Mouse (Mus musculus): ENCODE results near the gene Gsk3a. TPM values are rescaled to one million over a fixed set of nuclear protein-coding genes. Genes with fewer than 3 reads are reported as not detected.

Gsk3a gene
- polyA plus RNA-seq (2015; fragmentation: Nextera tagmentation; extraction: Ambion mirVana): 16.0 and 16.3 TPM in 2 replicates

DNA sequence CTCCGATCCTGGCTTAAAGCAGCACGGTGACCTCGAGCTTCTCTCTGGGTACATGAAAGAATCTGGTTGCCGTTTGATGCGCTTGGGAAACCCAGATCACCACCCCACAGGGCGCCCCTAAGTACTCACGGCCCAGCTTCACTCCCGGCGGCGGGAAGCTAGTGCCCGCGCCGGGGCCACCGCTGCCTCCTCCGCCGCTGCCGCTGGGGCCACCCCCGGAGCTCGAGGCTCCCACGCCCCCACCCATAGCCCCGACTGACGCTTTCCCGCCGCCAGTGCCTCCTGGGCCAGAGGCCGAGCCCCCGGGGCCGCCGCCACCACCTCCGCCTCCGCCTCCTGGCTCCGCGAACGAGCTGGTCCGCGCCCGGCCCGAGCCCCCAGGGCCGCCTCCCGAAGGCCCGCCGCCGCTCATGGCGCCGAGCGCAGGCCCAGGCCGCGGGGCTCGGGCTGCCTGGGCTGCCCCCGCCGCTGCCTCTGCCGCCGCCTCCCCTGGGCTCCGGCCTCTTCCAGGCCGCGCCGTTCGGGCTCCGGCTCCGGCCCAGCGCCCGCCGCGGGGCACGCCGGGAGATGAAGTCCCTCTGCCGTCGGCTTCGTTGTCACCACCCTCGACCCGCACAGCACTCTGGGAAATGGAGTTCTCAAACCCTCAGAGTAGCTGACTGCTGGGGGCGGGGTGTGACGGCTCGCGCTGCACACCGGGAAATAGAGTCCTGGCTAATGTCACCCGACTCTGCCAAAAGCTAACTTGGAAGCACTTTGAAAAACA lies at the start of gene Gsk3a:
TSS of gene Gsk3a (minus strand) at position 603 of the 766 bp plus-strand sequence.
- H3K9me3 ChIP-seq (replicated peaks): no peaks in the 10 kb centered on the region
- ATAC-seq (ENCODE audit: low FRiP score): peak; percentile 88
- H3K36me3 ChIP-seq: peaks cover 24% of the 10 kb centered on the region
- peak within 1 kb of the TSS; percentile 80 for H3K4me2 ChIP-seq
- peak within 1 kb of the TSS; percentile 97 for H3K9ac ChIP-seq (replicated peaks)
- no peaks in the 10 kb centered on the region for H3K27me3 ChIP-seq (replicated peaks)
- peak within 1 kb of the TSS; percentile 88 for H3K27ac ChIP-seq (replicated peaks)
- WGBS: under 1% methylated on average over 53 of the region's 76 CpGs
- peak within 1 kb of the TSS; percentile 86 for H3K4me3 ChIP-seq (replicated peaks)
- H3K4me1 ChIP-seq: peaks cover 51% of the 10 kb centered on the region

DNA sequence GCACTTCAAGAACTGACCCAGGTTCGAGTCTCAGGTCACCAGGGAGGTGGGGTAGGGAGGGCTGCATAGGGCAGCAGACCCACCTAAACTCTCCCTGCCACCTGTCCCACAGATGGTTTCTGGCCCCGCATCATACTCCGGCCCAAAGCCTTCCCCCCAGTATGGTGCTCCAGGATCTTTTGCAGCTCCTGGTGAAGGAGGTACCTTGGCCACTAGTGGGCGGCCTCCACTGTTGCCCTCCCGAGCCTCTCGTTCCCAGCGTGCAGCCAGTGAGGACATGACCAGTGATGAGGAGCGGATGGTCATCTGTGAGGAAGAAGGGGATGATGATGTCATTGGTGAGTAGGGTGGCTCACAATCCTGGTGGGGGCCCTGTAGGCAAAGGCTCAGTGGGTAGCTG lies 49.3 kb upstream of the Gsk3a start:
- Histone ChIP-seq H3K9me3 (replicated peaks) (no peaks in the 10 kb centered on the region), H3K4me3 (replicated peaks) (no peak overlapping the region), H3K9ac (replicated peaks) (no peak overlapping the region), H3K27ac (replicated peaks) (no peak overlapping the region), H3K36me3 (peaks cover 74% of the 10 kb centered on the region), H3K4me2 (no peak overlapping the region), H3K4me1 (peaks cover 32% of the 10 kb centered on the region), H3K27me3 (replicated peaks) (no peaks in the 10 kb centered on the region)
- 83% methylated on average over 8 of the region's 8 CpGs for WGBS
- ATAC-seq (ENCODE audit: low FRiP score): no peak

DNA sequence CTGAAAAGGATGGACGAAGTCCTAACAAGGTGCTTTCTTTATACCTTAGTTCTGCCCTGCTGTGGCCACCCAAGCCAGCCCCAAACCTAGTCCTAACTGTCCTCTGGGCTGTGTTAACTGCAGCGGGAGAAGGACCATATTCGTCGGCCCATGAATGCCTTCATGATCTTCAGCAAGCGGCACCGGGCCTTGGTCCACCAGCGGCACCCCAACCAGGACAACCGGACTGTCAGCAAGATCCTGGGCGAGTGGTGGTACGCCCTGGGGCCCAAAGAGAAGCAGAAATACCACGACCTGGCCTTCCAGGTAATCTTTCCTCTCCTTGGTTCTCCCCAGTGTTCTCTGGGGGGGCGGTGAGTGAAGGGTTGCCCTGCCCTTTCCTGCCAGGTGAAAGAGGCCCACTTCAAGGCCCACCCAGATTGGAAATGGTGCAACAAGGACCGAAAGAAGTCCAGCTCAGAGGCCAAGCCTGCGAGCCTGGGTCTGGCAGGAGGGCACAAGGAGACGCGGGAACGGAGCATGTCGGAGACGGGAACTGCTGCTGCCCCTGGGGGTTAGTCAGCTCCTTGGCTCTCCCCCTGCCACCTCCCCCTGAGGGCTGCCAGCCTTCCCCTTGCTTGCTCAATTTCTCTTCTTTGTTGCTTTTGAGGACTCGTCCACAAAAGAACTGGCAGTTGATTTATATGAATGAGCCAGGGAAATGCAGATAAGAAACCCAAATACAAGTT lies 48.0 kb upstream of the Gsk3a start:
- Histone ChIP-seq H3K4me1 (peaks cover 39% of the 10 kb centered on the region), H3K4me3 (replicated peaks) (no peak overlapping the region), H3K27me3 (replicated peaks) (no peaks in the 10 kb centered on the region), H3K27ac (replicated peaks) (no peak overlapping the region), H3K36me3 (peaks cover 61% of the 10 kb centered on the region), H3K9ac (replicated peaks) (0 out of 2 replicates have a peak overlapping the region, but pooled peaks have one; percentile 7), H3K4me2 (no peak overlapping the region), H3K9me3 (replicated peaks) (no peaks in the 10 kb centered on the region)
- 81% methylated on average over 20 of the region's 20 CpGs for WGBS
- no peak for ATAC-seq (ENCODE audit: low FRiP score)

DNA sequence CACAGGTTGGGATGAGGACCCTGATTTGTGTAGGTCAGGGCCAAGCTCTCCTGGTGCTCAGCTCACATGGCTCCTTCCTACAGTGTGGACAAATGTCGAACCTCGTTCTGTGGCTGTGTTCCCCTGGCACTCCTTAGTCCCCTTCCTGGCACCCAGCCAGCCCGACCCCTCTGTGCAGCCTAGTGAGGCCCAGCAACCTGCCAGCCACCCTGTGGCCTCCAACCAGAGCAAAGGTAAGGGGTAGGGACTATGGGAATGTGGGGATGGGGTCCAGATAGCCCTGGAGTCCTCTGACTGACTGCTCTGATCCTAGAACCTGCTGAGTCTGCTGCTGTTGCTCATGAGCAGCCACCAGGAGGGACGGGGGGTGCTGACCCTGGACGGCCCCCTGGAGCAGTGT lies 47.1 kb upstream of the Gsk3a start:
- Histone ChIP-seq H3K4me3 (replicated peaks) (peak overlapping the region; percentile 67; the same call in 1 of the 2 replicates), H3K9ac (replicated peaks) (0 out of 2 replicates have a peak overlapping the region, but pooled peaks have one; percentile 70)
- ATAC-seq (ENCODE audit: low FRiP score): no peak

GRCm38 (mm10) chr7:25284171-25284570 lies 46.5 kb upstream of the Gsk3a start:
- ATAC-seq (ENCODE audit: low FRiP score): no peak
- H3K27me3 ChIP-seq (replicated peaks): no peaks in the 10 kb centered on the region
- 65% methylated on average over 2 of the region's 2 CpGs for WGBS
- H3K4me3 ChIP-seq (replicated peaks): peak overlapping the region; percentile 67
- no peaks in the 10 kb centered on the region for H3K9me3 ChIP-seq (replicated peaks)
- peak overlapping the region; percentile 70 for H3K9ac ChIP-seq (replicated peaks)
- peak overlapping the region; percentile 78 for H3K4me2 ChIP-seq
- H3K36me3 ChIP-seq: peaks cover 46% of the 10 kb centered on the region
- peak overlapping the region; percentile 100 for H3K27ac ChIP-seq (replicated peaks)
- peaks cover 50% of the 10 kb centered on the region for H3K4me1 ChIP-seq

More for the DNA sequence above, 47.1 kb upstream of the Gsk3a start:
- no peaks in the 10 kb centered on the region for H3K9me3 ChIP-seq (replicated peaks)
- H3K36me3 ChIP-seq: peaks cover 52% of the 10 kb centered on the region
- H3K27me3 ChIP-seq (replicated peaks): no peaks in the 10 kb centered on the region
- peak overlapping the region; percentile 100; the same call in 1 of the 2 replicates for H3K27ac ChIP-seq (replicated peaks)
- peaks cover 46% of the 10 kb centered on the region for H3K4me1 ChIP-seq
- H3K4me2 ChIP-seq: peak overlapping the region; percentile 78
- WGBS: 57% methylated on average over 5 of the region's 5 CpGs

- no peak for ATAC-seq (ENCODE audit: low FRiP score)
- WGBS: 25% methylated on average over 5 of the region's 5 CpGs
- peaks cover 41% of the 10 kb centered on the region for H3K36me3 ChIP-seq
- no peaks in the 10 kb centered on the region for H3K27me3 ChIP-seq (replicated peaks)
- peak overlapping the region; percentile 67 for H3K4me3 ChIP-seq (replicated peaks)
- H3K27ac ChIP-seq (replicated peaks): peak overlapping the region; percentile 100
- no peaks in the 10 kb centered on the region for H3K9me3 ChIP-seq (replicated peaks)
- H3K4me2 ChIP-seq: peak overlapping the region; percentile 78
- H3K4me1 ChIP-seq: peaks cover 50% of the 10 kb centered on the region
- H3K9ac ChIP-seq (replicated peaks): peak overlapping the region; percentile 70
Measured at GRCm38 (mm10) chr7:25283637-25284036, 46.0 kb upstream of the Gsk3a start.

DNA sequence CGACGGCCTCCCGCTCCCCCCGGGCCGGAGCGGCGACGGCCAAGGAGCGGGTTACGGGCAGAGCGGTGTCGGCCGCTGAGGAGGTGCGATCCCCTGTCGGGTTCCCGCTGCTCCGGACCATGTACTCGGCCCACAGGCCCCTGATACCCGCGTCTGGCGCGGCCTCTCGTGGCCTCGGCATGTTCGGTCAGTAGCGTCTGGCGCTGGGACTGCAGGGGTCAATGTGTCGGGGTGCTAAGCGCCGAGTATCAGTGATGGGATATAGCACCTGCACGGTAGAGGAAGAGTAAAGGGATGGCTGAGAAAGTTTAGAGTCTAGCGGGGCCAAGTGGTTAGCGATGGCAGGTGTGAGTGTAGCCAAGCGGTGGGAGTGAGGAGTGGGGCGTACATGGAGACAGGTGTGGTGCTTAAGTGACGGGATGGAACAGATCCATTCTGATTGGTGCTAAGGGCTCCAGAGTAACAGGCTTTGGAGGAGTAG lies 45.1 kb upstream of the Gsk3a start:
- ATAC-seq (ENCODE audit: low FRiP score): 0 out of 2 replicates have a peak, but pooled peaks have one; percentile 2
- H3K9me3 ChIP-seq (replicated peaks): no peaks in the 10 kb centered on the region
- under 1% methylated on average over 33 of the region's 36 CpGs for WGBS
- peak overlapping the region; percentile 100 for H3K27ac ChIP-seq (replicated peaks)
- peaks cover 32% of the 10 kb centered on the region for H3K36me3 ChIP-seq
- peak overlapping the region; percentile 78 for H3K4me2 ChIP-seq
- peak overlapping the region; percentile 67 for H3K4me3 ChIP-seq (replicated peaks)
- H3K27me3 ChIP-seq (replicated peaks): no peaks in the 10 kb centered on the region
- H3K4me1 ChIP-seq: peaks cover 54% of the 10 kb centered on the region
- H3K9ac ChIP-seq (replicated peaks): peak overlapping the region; percentile 70

DNA sequence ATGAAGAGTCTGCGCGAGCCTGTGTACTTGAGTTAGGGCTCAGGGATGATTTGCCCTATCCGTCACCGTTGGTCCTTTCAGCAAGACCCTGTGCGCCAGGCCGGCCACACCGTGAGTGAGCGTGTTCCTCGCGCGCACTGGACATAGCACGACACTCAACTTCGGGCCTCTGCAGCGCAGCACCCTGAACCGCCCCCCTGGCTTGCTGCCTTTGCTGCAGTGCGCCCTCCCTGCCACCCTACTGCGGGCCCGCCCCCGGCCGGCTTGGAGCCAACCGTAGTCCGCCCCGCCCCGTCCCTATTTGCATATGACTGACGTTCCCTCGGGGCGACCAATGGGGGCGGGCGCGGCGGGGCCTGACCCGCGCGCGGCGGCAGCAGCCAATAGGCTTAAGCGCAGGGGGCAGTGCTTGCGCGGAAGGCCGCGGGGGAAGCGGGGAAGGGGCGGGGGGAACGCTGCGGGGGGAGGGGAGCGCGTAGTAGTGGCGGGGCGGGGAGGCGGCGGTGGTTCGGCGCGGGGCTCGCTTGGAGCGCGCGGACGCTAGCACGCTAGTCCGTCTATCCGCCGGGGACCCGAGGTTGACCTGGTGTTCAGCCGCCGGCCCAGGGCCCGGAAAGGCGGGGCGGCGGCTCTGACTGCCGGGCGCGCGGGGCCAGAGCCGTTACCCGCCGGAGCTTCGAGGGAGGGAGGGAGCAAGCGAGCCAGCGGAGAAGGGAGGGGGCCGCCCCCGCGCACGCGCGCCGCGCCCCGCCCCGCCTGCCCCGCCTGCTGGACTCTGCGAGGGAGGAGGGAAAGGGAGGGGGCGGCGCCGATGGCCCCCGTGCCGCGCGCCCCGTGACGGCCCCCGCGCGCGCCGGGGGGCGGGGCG lies 44.3 kb upstream of the Gsk3a start:
- H3K27me3 ChIP-seq (replicated peaks): no peaks in the 10 kb centered on the region
- H3K4me2 ChIP-seq: peak overlapping the region; percentile 78
- H3K27ac ChIP-seq (replicated peaks): peak overlapping the region; percentile 100
- peaks cover 62% of the 10 kb centered on the region for H3K4me1 ChIP-seq
- 2% methylated on average over 58 of the region's 108 CpGs for WGBS
- H3K9ac ChIP-seq (replicated peaks): peak overlapping the region; percentile 70
- peak overlapping the region; percentile 67 for H3K4me3 ChIP-seq (replicated peaks)
- no peaks in the 10 kb centered on the region for H3K9me3 ChIP-seq (replicated peaks)
- peaks cover 24% of the 10 kb centered on the region for H3K36me3 ChIP-seq
- peak; percentile 77 for ATAC-seq (ENCODE audit: low FRiP score)

GRCm38 (mm10) chr7:25281166-25281733 lies 43.6 kb upstream of the Gsk3a start:
- 21% methylated on average over 12 of the region's 12 CpGs for WGBS
- Histone ChIP-seq H3K27ac (replicated peaks) (peak overlapping the region; percentile 100), H3K27me3 (replicated peaks) (no peaks in the 10 kb centered on the region), H3K36me3 (peaks cover 17% of the 10 kb centered on the region), H3K4me3 (replicated peaks) (peak overlapping the region; percentile 67), H3K9ac (replicated peaks) (peak overlapping the region; percentile 47), H3K9me3 (replicated peaks) (no peaks in the 10 kb centered on the region), H3K4me1 (peaks cover 67% of the 10 kb centered on the region), H3K4me2 (peak overlapping the region; percentile 78)
- peak; percentile 2 for ATAC-seq (ENCODE audit: low FRiP score)

DNA sequence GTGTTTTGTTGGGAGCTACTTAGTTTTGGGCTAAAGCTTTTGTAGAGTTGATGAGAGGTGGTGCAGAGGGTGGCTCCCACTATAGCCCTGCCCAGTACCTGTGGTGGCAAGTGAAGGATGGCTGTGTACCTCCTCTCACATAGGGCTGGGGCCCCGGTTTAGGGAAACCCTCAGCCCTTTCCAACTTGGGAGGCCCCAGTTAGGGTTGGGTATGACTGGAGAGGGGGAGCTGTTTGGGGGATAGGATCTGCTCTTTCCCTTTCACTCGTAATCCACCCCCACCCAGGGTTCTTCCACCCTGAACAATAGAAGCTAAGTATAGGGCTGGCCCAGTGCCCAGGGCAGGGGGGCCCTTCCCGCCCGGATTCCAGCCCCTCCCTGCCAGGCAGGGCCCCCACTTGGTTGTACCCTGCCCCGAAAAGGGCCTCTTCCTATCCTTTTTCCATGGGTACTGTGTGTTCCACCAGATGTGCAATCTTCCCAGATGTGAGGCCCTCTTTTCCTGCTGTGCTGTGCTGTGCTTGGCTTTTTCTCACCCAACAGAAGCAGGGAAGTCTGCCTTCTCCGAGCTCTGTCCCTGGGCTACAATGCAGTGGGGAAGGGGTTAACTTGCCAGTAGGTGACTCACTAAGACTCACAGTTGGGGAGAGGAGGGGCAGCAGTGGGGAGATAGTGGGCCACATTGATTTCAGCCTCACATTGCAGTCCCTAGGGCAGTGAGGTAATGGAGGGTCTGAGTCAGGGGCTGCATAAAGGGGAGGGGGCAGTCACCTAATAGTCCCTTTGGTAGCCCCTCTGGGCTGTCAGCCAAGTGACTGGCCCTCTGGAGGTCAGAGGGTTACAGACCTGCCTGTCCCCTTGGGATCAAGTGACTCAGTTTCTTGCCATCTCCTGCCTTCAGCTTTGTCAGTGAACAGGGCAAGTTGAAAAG lies 42.5 kb upstream of the Gsk3a start:
- Histone ChIP-seq H3K36me3 (peaks cover 9% of the 10 kb centered on the region), H3K27ac (replicated peaks) (peak overlapping the region; percentile 100), H3K4me2 (peak overlapping the region; percentile 78), H3K9ac (replicated peaks) (peak overlapping the region; percentile 77), H3K4me3 (replicated peaks) (peak overlapping the region; percentile 68), H3K27me3 (replicated peaks) (no peaks in the 10 kb centered on the region), H3K4me1 (peaks cover 77% of the 10 kb centered on the region), H3K9me3 (replicated peaks) (no peaks in the 10 kb centered on the region)
- ATAC-seq (ENCODE audit: low FRiP score): no peak
- 0% methylated on average over 6 of the region's 6 CpGs for WGBS

All from neural tube, embryonic 15.5 days (tissue).